Mouse (Mus musculus) forebrain, postnatal 0 days (tissue): ENCODE results near the gene Gm37240. TPM values are rescaled to one million over a fixed set of nuclear protein-coding genes. Genes with fewer than 3 reads are reported as not detected.

Source experiments
- ATAC-seq: fragments of 200-750 bp; cut with Nextera tagmentation; 2 replicates; pipeline ENCODE4 v1.8.0; 2017; ENCODE audit warnings: mild to moderate bottlenecking, moderate library complexity
- DNase-seq: peaks from one replicate; pipeline ENCODE4 v3.0.0-alpha.2; 2015
- H3K27ac ChIP-seq: fragments of 300-500 bp; sonication (generic); 2 replicates; pipeline ENCODE4 v1.5.1; 2014; ENCODE audit warnings: low read depth, mild to moderate bottlenecking, antibody characterized with exemption, low read length, moderate library complexity, mixed read lengths
- H3K27me3 ChIP-seq: fragments of 300-500 bp; sonication (generic); 2 replicates; pipeline ENCODE4 v1.6.1; 2014; ENCODE audit warnings: mild to moderate bottlenecking, low read length, mixed read lengths; ENCODE audit not compliant: insufficient read depth
- H3K36me3 ChIP-seq: fragments of 300-500 bp; sonication (generic); 2 replicates; pipeline ENCODE4 v1.6.1; 2014; ENCODE audit warnings: mild to moderate bottlenecking, moderate library complexity; ENCODE audit not compliant: insufficient read depth
- H3K4me1 ChIP-seq: fragments of 300-500 bp; sonication (generic); 2 replicates; pipeline ENCODE4 v1.6.1; 2014; ENCODE audit warnings: antibody characterized with exemption; ENCODE audit not compliant: insufficient read depth
- H3K4me2 ChIP-seq: fragments of 300-500 bp; sonication (generic); 2 replicates; pipeline ENCODE4 v1.6.1; 2014; ENCODE audit warnings: low read depth, mild to moderate bottlenecking, moderate library complexity
- H3K4me3 ChIP-seq: fragments of 300-500 bp; sonication (generic); 2 replicates; pipeline ENCODE4 v1.5.1; 2014; ENCODE audit warnings: low read depth, low read length, mixed read lengths
- H3K9ac ChIP-seq: fragments of 300-500 bp; sonication (generic); 2 replicates; pipeline ENCODE4 v1.6.1; 2014; ENCODE audit warnings: mild to moderate bottlenecking
- H3K9me3 ChIP-seq: fragments of 300-500 bp; sonication (generic); 2 replicates; pipeline ENCODE4 v1.6.1; 2016; ENCODE audit warnings: low read length
- CTCF ChIP-seq: sonication (generic); IDR thresholded peaks from 2 replicates; pipeline ENCODE4 v1.5.1; 2016; ENCODE audit warnings: antibody characterized with exemption, control low read depth, low read depth
- WGBS: fragments of 180-500 bp; shearing (Covaris S2); extraction: QIAGEN DNeasy Blood & Tissue Kit; methylation state at CpG from one replicate; pipeline ENCODE4 v1.1.7; 2014; 5-methylcytosine and 5-hydroxymethylcytosine counted together
- polyA plus RNA-seq: library from polyadenylated mRNA; unstranded; fragments of >200 nt; fragmentation: Nextera tagmentation; extraction: Ambion mirVana; gene quantifications from 2 replicates; pipeline ENCODE4 v1.2.1, GENCODE M21; 2015
- total RNA-seq: library from RNA; depleted of rRNA; stranded (reverse); fragments of >200 nt; gene quantifications from 2 replicates; pipeline ENCODE4 v1.2.3, GENCODE M21; 2014

Gm37240 gene
- total and polyA plus RNA-seq, 2 experiments from 2014 or later = 0.67 to 1.2 TPM

- 69% methylated on average over 3 of the region's 3 CpGs for WGBS
- no peak overlapping the region for H3K9ac ChIP-seq
- peak; percentile 40; the same call in 1 of the 2 replicates for ATAC-seq
Measured at GRCm38 (mm10) chr3:85590090-85590754, 297.1 kb downstream of the Gm37240 start.

GRCm38 (mm10) chr3:85588701-85589100, 298.6 kb downstream of the Gm37240 start:
- Histone ChIP-seq H3K9me3 (no peaks in the 10 kb centered on the region), H3K9ac (no peak overlapping the region), H3K4me2 (no peak overlapping the region), H3K36me3 (no peaks in the 10 kb centered on the region), H3K4me1 (no peaks in the 10 kb centered on the region), H3K27ac (no peak overlapping the region), H3K27me3 (no peaks in the 10 kb centered on the region), H3K4me3 (no peak overlapping the region)
- no peak for ATAC-seq
- 72% methylated on average over 2 of the region's 2 CpGs for WGBS
- DNase-seq = no peak
- no peak for TF ChIP-seq CTCF

More at GRCm38 (mm10) chr3:85590090-85590754, 297.1 kb downstream of the Gm37240 start:
- Histone ChIP-seq H3K27me3 (no peaks in the 10 kb centered on the region), H3K27ac (no peak overlapping the region), H3K9me3 (no peaks in the 10 kb centered on the region), H3K4me2 (no peak overlapping the region), H3K4me1 (no peaks in the 10 kb centered on the region), H3K4me3 (no peak overlapping the region), H3K36me3 (no peaks in the 10 kb centered on the region)
- DNase-seq = peak; percentile 37
- no peak for TF ChIP-seq CTCF

- DNase-seq (no peak), ATAC-seq (no peak)
- H3K4me1 ChIP-seq = no peaks in the 10 kb centered on the region
- no peak overlapping the region for H3K4me3 ChIP-seq
- H3K27me3 ChIP-seq = no peaks in the 10 kb centered on the region
- no peak overlapping the region for H3K27ac ChIP-seq
- H3K9ac ChIP-seq = no peak overlapping the region
- no peaks in the 10 kb centered on the region; the same call in 1 of the 2 replicates for H3K36me3 ChIP-seq
- 88% methylated on average over 4 of the region's 4 CpGs for WGBS
- no peak overlapping the region for H3K4me2 ChIP-seq
- H3K9me3 ChIP-seq = no peaks in the 10 kb centered on the region
- TF ChIP-seq CTCF = no peak
Measured at GRCm38 (mm10) chr3:85584966-85585365, 302.4 kb downstream of the Gm37240 start.

- Histone ChIP-seq H3K27ac (no peak overlapping the region), H3K9me3 (no peaks in the 10 kb centered on the region), H3K4me2 (no peak overlapping the region), H3K27me3 (no peaks in the 10 kb centered on the region), H3K4me3 (no peak overlapping the region), H3K9ac (no peak overlapping the region), H3K4me1 (no peaks in the 10 kb centered on the region), H3K36me3 (no peaks in the 10 kb centered on the region; the same call in 1 of the 2 replicates)
- DNase-seq (no peak), ATAC-seq (no peak)
- WGBS = 84% methylated on average over 5 of the region's 5 CpGs
- TF ChIP-seq CTCF = no peak
Measured at GRCm38 (mm10) chr3:85583194-85583593, 304.1 kb downstream of the Gm37240 start.

- DNase-seq (no peak), ATAC-seq (no peak)
- Histone ChIP-seq H3K4me2 (no peak overlapping the region), H3K9ac (no peak overlapping the region), H3K9me3 (no peaks in the 10 kb centered on the region), H3K27me3 (no peaks in the 10 kb centered on the region), H3K27ac (no peak overlapping the region), H3K4me3 (no peak overlapping the region), H3K4me1 (no peaks in the 10 kb centered on the region), H3K36me3 (no peaks in the 10 kb centered on the region; the same call in 1 of the 2 replicates)
- no peak for TF ChIP-seq CTCF
- 81% methylated on average over 2 of the region's 2 CpGs for WGBS
Measured at GRCm38 (mm10) chr3:85582726-85583125, 304.6 kb downstream of the Gm37240 start.

- Histone ChIP-seq H3K27ac (peak within 1 kb of the TSS; percentile 80), H3K9me3 (no peaks in the 10 kb centered on the region), H3K36me3 (no peaks in the 10 kb centered on the region), H3K4me3 (peak within 1 kb of the TSS; percentile 82), H3K4me2 (peak within 1 kb of the TSS; percentile 71), H3K9ac (peak within 1 kb of the TSS; percentile 63), H3K27me3 (no peaks in the 10 kb centered on the region), H3K4me1 (peaks cover 4% of the 10 kb centered on the region; the same call in 1 of the 2 replicates)
- TF ChIP-seq CTCF = peak; percentile 82
- WGBS = 4% methylated on average over 41 of the region's 41 CpGs
- DNase-seq (peak; percentile 100), ATAC-seq (peak; percentile 99)
Measured at GRCm38 (mm10) chr3:85573864-85574830, 313.2 kb downstream of the Gm37240 start, which contains the start of gene Gatb. Gene Gatb (plus strand): TSS chr3:85574119.
